Mouse (Mus musculus): ENCODE results near the gene Arhgef19. TPM values are rescaled to one million over a fixed set of nuclear protein-coding genes. Genes with fewer than 3 reads are reported as not detected.

Arhgef19 gene
- total RNA-seq, 2 experiments from 2014 or later = 0.74 to 0.83 TPM

- DNase-seq = no peak
These were observed 45.2 kb downstream of the Arhgef19 start for GRCm38 (mm10) chr4:141284486-141284885.

GRCm38 (mm10) chr4:141285128-141285527 is 45.8 kb downstream of the Arhgef19 start:
- no peak for DNase-seq

GRCm38 (mm10) chr4:141286860-141287517 is 47.7 kb downstream of the Arhgef19 start:
- DNase-seq = no peak

GRCm38 (mm10) chr4:141287518-141288004 is 48.3 kb downstream of the Arhgef19 start:
- DNase-seq = no peak

GRCm38 (mm10) chr4:141288152-141288551 is 48.9 kb downstream of the Arhgef19 start:
- no peak for DNase-seq

- no peak for DNase-seq
These were observed 52.5 kb downstream of the Arhgef19 start for GRCm38 (mm10) chr4:141291571-141292375.

- no peak for DNase-seq
These were observed 56.5 kb downstream of the Arhgef19 start for GRCm38 (mm10) chr4:141295774-141296186.

GRCm38 (mm10) chr4:141297934-141298333 is 58.6 kb downstream of the Arhgef19 start:
- no peak for DNase-seq

GRCm38 (mm10) chr4:141299356-141299755 is 60.1 kb downstream of the Arhgef19 start:
- DNase-seq = no peak

- DNase-seq = no peak
These were observed 60.9 kb downstream of the Arhgef19 start for GRCm38 (mm10) chr4:141300196-141300595.

GRCm38 (mm10) chr4:141301116-141301553 is 61.8 kb downstream of the Arhgef19 start, which contains the start of gene Epha2:
Epha2 (plus strand) TSS chr4:141301240.
- peak; percentile 73 for DNase-seq

- no peak for DNase-seq
These were observed 62.5 kb downstream of the Arhgef19 start for GRCm38 (mm10) chr4:141301591-141302427.

- no peak for DNase-seq
These were observed 63.4 kb downstream of the Arhgef19 start for GRCm38 (mm10) chr4:141302428-141303401.

- no peak for DNase-seq
These were observed 64.3 kb downstream of the Arhgef19 start for GRCm38 (mm10) chr4:141303402-141304222.

GRCm38 (mm10) chr4:141304223-141304611 is 64.9 kb downstream of the Arhgef19 start:
- DNase-seq = no peak

GRCm38 (mm10) chr4:141306057-141306456 is 66.8 kb downstream of the Arhgef19 start:
- no peak for DNase-seq
